Mouse (Mus musculus): ENCODE data around the gene Ddx54.

- no peak for TF ChIP-seq GABPA (IDR thresholded peaks at IDR 0.05; ENCODE audit: insufficient replicate concordance, low read depth, low read length)
- TF ChIP-seq MAZ (IDR thresholded peaks at IDR 0.05; ENCODE audit: low read depth, low read length): no peak
- TF ChIP-seq POLR2A (IDR thresholded peaks at IDR 0.05; ENCODE audit: low read depth, low read length): no peak
- no peak for TF ChIP-seq EP300 (IDR thresholded peaks at IDR 0.05; ENCODE audit: low read length)
Measured at GRCm38 (mm10) chr5:120600946-120601668, 11.4 kb upstream of the Ddx54 start.

Data from CH12.LX (cell line).